Mouse (Mus musculus): ENCODE results near the gene Jph4.

Gene Jph4

DNA sequence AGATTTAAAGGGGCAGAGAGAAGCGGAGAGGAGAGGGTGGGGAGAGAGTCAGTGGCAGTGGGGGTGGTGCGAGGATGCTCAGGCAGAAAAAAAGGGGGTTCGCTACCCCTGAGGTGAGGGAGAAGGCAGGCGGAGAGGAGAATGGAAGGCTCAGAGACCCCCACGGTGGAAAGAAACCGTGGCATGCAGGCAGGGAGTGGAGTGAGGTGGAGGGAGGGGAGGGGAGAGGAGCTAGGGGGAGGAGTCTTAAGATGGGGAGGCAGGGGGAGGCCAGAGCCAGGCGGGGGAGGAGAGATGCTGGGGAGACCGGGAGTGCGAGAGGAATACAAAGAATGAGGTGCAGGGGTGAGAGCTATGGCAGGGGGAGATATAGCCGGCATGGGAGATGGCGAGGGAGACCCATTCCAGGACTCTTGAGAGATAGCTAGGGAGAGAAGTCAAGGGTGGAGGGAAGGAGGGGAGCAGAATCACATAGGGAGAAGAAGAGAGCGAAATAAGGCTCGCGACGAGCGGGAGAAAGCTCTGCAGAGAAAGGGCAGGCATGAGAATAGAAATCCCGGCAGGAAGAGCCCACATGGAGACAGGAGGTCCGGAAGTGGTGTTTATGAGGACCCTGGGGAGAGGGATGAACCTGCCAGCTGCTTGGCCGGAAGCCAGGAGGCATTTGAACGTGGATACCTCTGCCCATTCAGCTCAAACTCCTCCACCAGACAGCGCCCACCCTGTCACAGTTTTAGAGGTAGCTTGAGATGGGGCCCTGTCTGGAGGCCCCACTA, at the start of gene Jph4:
Gene Jph4, minus strand, starts transcription at position 511 of the 776 bp plus-strand sequence.
- peak; percentile 97 for DNase-seq (ENCODE audit: low read depth, low spot score)

DNA sequence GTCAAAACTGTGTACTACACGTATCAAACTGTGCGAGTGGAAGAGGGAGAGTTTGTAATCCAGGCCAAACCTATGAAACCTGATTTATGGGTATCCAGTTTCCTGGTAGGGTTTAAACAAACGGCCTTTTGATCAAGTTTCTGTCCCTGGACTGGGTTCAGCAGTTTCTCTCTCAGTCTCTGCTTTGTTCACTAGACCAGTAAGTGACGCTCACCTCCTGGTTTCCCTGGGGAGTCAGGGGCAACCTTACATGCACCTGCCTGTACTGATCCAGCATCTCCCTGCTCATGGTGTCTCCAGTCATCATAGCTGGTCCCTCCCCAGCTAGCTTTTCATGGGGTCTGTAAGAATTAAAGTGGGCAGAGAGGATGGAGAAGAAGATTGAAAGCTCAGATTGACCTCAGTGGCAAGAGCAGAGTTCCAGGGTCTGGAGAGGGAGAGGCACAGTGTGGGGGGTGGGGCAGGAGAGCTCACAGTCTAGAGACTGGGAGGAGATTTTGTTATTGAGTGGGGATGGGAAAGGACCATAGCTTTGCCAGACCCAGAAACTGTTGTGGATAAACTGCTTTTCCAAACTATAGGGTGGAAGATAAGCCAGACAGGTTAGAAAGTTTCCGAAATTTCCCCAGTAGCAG, 47.6 kb upstream of the Jph4 start:
- no peak for DNase-seq (ENCODE audit: low read depth, low spot score)

DNA sequence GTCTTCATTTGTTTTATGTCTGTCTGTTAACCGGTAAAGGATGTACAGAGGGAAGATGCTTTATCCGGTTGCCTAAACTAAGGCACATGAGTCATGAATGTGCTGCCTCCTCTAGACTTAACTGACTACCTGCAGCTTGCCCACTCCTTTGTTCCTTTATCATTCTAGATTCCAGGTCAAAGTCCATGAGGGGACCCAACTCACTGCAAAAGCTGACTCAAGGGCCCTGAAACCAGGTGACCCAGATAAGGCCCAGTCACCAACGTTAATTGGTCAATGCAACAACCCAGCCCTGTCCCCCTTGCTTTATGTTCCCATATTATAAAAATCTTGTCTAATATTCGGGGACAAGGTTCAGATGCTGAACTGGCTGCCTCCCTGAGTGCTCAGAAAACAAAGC, 45.4 kb upstream of the Jph4 start:
- no peak for DNase-seq (ENCODE audit: low read depth, low spot score)

DNA sequence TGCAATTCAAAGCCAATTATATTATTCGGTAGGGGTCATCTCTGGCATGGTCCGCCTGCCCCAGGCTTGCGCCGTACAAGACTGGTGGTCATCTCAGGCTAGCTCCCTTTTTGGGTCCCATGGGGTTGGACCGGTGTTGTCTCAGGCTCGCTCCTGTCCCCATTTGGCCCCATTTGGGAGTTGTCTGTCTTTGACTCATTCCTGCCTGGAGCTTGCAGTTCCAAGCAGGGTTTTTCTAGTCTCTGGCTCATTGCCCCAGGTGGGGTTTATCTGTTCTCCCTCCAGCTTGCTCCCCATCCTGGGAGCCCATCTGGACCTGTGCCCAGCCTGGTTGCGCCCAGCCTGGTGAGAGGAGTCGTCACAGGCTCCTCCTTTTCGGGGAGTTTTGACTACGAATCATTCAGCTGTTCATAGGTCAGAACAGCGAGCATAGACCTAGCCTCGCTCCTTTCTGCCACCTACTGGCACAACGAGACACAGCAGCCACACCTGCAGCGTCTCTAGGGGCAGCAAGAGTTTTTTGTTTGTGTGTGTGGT, 44.4 kb upstream of the Jph4 start:
- DNase-seq (ENCODE audit: low read depth, low spot score), result peak; percentile 92

DNA sequence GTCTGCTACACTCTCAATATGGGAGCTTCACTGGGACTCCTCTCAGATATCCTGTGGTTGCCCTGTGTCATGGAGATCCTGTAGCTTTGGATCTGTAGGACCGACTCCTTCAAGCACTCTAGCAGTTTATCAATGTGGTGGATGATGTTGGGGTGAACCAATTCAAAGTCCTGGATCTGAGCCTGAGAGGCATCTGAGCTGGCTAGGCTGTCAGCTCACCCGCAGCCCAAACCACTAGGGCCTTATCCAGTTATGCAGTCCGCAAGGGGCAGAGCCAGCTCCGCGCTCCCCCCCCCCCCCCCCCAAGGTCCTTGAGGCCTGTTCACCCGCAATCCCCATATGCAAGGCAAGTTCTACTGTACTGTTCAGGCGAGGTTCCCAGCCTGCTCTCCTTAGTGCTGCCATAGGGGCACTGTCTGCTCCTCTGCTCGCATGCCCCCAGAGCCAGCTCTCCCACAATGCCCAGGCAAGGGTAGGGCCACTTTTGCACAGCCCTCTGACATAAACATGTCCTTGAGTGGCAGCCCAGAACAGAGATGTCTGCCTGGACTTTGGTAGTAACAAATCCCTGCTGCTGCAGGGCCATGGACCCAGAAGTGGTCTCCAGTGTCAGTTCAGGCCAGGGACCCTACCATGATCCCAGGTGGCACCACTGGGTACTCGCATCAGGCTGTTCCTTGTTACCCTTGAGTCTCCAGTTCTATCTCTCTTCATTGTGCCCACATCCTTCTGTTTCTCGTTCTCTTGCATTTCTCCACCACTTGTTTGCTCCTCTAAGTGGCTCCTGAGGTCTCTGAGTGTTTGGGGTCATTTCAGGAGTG, 43.7 kb upstream of the Jph4 start:
- no peak for DNase-seq (ENCODE audit: low read depth, low spot score)

DNA sequence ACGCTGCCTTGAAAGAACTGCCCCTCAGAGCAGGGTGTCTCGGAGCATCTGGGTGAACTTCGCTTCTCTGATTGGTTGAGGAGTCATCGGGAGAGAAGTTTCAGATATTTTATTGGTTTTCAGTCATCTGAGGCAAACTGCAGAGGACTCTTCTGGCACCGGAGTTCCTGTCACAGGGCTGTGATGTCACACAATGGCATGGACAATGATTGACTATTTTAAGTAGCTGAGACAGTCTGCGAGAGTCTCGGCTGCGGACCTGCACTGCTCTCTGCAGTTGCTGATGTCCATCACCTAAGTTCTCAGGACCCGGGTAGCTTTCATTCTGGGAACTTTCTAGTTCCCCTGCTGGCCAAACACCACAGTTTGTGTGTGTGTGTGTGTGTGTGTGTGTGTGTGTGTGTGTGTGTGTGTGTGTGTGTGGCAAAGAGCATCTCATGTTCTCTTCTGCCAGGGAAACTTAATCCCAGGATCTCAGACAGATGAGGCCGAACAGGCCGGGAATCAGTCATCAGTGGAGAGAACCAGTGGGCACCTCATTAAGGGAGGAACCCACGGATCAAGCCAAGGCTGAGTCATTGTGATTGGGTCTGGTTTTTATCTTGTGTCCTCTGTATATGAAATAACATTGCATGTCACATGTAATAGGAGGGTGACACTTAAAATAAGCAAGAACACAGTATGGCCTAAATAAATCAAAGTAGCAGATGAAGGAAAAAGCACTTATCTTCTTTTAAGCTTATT, 40.8 kb upstream of the Jph4 start:
- DNase-seq (ENCODE audit: low read depth, low spot score), result peak; percentile 75

DNA sequence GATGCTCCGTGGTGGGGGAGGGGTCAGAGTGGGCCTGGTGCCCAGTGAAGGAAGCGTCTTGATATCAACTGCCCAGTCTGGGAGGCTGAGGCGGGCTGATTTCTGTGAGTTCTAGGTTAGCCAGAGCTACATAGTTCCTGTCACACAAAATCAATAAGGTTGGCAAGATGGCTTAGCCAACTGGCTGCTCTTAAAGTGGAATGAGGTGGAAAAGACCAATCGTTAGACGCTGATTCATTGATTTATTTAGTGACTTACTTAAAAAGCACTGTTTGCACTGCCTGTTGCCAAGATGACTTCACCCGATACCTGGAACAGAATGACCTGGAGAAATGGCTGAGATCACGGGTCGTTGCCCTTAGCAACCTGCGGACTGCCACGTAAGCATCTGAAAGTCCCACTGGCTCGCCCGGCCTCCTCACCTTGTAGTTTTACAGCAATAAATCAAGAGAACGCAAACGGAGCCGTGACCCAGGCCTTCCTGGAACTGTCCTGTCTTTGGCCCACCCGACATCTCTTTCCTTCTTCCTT, 36.3 kb upstream of the Jph4 start:
- DNase-seq (ENCODE audit: low read depth, low spot score), result no peak

DNA sequence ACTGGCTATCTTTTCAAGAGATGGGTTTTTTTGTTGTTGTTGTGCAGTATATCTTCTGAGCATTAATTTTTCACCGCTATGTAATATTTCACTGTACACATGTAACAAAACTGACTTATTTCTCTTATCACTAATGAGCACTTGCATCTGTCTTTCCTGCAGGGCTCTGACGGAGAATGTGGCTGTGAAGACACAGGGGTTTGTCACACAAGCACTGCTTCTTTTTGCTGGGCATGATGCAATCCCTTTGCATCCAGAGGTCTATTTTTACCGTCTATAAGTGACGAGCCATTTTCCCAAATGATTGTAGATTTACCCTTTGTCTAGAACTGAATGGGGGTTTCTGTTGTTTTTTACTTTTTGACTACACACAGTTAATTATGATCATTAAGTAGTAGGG, 35.4 kb upstream of the Jph4 start:
- no peak for DNase-seq (ENCODE audit: low read depth, low spot score)

DNA sequence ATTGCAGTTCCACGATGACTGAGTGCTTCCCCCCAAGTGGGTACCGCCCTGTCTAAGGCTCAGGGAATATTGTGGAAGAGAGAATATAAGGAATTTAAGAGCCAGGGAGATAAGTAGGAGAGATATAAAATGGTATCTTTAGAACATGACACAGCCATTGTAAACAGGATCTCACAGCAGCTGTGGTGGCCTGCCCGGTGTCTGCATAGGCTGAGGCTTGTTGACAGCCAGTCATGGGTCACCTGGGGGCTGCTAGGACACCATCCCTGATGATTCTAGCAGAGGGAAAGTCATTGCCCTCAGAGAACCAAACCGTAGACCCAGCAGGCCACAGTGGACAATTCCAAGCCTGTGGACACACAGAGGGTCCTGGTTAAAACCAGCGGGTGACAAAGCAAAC, 34.2 kb upstream of the Jph4 start:
- DNase-seq (ENCODE audit: low read depth, low spot score), result no peak

DNA sequence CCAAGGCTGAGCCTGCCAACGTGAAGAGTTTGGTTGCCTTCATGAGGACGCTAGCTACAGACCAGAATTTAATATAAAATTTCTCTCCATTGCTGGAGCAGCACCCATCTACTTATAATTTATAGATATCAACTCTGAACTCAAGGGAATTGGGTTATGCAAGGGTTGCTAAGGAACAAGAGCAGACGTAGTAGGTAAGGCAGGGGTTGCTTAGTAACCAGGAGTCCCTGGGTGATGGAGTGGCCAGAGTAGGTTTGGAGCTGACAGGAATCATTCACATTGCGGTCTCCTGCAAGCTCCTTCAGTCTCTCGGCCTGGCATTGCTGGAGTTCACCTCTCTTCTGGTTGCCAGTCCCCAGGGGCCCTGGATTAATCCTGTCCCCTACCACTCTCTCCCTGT, 32.3 kb upstream of the Jph4 start:
- peak; percentile 69 for DNase-seq (ENCODE audit: low read depth, low spot score)

DNA sequence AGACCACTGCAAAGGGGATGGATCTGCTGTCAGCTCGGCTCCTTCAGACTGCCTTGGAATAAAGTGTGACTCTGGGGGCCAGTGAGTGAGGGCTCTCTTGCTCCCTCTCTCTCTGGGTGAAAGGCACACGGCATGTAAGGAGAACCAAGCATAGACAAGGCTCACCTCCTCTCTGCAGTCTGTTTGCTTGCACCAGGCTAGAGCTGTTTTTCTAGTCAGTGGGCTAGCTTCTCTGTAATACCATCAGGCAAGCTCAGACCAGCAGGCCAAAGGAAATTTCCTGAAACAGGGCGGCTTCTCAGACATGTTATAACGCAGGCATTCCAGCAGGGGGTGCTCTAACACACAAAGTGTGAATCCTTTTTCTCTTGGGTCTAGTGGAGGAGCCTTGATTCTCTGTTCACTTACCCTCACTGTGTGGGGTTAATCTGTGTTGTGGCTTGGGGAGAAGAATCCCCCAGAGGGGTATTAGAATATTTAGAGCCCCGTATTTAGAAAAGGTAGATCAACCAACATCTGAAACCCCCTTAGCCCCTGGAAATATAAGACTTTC, 31.7 kb upstream of the Jph4 start:
- peak; percentile 86 for DNase-seq (ENCODE audit: low read depth, low spot score)

DNA sequence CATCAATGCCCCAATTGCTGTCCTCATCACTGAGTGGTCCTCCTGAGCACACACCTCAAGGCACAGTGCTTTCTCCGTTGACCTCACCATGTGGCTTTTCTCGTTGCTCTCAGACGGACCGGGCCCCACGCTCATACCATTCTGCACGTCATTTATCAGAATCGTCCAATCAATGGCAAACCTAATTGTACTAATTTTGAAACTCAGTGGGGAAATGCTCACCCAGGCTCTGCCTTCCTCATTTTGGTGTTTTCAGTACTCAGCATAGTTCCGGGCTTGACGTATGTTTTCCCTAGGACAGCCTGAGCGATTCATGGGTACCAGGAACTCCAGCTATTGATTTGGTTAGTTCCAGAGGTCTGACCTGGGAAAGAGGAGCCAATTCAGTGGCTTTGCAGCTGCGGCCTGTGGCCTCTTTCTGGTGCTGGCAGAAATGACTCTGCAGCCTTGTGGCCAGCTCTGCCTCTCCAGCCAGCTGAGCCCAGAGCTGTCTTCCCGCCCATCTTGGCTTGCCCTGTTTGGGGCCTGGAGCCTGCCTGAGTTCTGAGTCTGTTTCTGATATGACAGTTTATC, 30.2 kb upstream of the Jph4 start:
- peak; percentile 58 for DNase-seq (ENCODE audit: low read depth, low spot score)

DNA sequence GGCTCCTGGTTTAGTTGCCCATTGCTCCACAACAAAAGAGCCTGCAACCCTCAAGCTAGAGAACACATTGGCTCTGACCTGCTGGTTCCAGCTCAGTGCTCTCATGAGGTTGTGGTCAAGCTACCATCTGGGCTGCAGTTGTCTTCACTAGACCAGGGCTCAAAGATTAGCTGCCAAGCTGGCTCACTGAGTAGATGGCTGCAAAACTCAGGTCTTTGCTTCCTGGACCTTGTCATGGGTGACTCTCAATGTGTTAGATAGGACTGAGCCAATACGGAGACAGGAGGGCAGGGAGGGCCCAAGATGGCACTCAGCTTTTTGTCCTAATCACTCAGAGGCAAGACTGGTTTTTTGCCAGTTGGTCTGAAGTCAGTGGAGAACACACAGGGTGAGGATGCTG, 29.6 kb upstream of the Jph4 start:
- peak; percentile 27 for DNase-seq (ENCODE audit: low read depth, low spot score)

DNA sequence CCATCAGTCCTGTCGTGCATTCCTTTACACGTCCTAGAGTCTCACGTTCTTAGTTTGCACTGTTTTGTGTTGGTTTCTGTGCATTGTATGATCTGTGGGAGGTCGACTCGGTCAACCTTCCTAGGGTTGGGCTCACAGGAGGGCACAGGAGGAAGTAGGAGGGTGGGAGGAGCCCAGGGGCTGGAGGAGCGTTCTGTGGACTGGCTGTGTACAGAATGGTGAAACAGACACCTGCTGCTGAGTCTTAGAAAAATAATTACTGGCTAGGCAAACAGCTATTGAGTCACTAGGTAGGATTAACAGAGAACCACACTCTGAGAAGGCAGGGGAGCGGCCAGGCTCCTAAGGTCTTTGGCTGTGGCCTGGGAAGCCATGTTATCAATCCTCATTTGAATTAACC, 22.6 kb upstream of the Jph4 start:
- no peak for DNase-seq (ENCODE audit: low read depth, low spot score)

DNA sequence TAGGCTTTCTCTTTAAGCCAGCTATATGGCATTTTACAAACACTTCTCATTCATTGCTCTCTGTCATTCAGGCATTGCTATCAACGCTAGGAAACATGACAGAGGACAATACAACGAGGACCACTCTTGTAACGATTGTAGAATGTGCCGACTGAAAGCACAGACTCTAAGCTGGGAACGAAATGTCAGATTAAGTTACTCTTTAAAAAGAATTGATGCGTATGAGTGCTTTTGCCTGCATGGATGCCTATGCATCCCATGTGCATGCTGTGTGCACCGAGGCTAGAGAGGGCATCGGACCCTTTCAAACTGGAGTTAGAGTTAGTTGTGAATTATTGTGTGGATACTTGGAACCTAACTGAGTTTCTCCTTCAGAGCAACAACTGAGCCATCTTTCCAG, 18.9 kb upstream of the Jph4 start:
- DNase-seq (ENCODE audit: low read depth, low spot score), result no peak

DNA sequence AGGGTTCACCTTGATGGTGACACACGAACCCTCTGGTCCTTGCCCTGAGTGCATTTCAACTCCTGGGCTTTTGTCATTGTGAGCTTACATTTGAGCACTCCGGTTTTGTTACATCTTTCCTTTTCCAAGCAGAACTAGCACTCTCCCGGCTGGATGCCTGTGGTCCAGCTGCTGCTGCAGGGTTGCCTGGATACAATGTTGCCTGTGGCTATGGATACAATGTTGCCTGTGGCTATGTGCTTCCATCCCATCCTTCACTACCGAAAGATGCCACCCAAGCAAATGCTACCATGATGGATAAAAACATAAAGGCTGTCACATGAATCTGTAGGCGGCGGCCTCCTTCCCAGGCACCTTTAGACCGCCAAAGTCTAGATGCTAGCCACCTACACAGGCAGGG, 9.8 kb upstream of the Jph4 start:
- peak; percentile 68 for DNase-seq (ENCODE audit: low read depth, low spot score)

DNA sequence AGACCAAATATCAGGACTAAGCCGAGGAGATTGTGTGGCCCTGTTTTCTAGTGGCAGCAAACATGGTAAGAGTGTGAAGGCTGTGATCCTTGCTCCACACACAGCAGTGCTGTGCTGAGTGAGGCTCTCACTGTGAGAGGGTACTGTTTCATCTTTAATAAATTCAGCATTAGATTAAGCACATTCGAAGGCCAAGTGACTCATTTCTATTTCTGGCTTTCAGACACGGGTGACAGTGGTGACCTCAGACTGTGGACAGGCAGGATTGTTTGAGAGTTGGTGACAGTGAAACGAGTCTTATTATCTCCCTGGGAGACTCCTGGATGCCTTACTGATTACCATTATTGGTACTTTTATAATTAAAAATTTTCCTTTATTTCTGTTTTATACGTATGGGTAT, 9.0 kb upstream of the Jph4 start:
- DNase-seq (ENCODE audit: low read depth, low spot score), result peak; percentile 73

DNA sequence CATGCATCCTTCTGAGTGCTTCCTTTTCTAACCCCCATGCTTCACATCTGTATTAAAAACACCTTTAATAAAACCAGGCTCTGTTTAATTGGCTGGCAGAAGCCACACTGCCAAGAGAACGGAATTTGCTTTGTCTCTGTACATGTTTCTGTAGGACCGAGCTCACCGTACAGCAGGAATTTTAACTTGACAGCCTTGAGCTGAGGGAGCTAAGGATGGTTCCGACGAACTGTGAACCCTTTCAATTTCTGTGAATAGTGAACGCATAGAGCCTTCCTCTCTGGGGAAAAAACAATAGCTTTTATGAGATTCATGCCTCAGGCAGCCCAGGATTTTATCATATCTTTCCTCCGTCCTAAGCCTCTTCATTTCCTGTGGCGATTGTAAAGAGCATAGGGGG, 5.6 kb upstream of the Jph4 start:
- no peak for DNase-seq (ENCODE audit: low read depth, low spot score)

DNA sequence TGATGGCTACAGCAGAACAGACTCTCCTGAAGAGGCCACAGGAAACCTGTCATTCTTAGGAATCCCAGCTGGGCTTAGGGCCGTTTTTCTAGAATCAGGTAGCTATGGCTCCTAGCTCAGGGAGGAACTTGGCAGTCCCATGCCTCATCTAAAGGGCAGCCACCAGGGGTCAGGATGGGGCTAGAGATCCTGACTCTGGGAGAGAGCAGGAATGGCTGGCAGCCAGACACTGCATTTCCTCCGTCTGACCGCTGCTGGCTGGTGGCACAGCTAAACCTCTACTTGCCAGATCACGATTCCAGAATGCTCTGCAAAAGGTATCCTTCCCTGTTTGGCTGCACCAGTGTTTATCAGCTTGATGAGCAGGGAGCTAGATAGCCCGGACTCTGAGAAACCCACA, 5.2 kb upstream of the Jph4 start:
- DNase-seq (ENCODE audit: low read depth, low spot score), result peak; percentile 99

DNA sequence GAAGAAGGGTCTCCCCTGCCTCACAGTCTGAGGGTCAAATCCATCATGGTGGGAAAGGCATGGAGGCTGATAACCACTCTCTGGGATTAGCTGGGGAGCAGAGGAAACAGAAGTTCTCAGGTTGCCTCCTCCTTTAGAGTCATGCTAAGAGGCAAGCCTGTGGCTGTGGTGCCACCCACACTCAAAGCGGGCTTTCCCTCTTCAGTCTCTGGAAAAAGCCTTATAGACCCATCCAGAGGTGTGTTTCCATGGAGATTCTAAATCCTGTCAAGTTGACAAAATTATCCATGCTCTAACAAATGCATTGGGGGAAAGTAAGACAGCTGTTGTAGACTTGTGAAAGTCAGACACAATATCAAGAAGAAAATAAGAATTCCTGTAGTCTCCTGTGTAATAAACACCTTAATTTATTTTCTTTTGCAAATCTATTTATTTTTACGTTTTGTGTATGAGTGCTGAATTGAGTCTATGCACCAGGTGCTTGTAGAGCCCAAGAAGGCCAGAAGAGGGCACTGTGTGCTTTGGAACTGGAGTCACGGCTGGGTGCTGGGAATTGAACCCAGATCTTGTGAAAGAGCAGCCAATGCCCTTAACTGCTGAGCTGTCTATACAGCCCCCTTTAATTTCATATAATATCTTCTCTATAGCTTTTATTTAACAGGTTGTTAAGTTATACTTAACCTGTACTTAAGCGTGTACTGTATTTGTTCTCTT, 2.8 kb upstream of the Jph4 start:
- peak; percentile 70 for DNase-seq (ENCODE audit: low read depth, low spot score)
